ENCODE assay signal across 8 mouse cellular contexts in the genomic region with DNA sequence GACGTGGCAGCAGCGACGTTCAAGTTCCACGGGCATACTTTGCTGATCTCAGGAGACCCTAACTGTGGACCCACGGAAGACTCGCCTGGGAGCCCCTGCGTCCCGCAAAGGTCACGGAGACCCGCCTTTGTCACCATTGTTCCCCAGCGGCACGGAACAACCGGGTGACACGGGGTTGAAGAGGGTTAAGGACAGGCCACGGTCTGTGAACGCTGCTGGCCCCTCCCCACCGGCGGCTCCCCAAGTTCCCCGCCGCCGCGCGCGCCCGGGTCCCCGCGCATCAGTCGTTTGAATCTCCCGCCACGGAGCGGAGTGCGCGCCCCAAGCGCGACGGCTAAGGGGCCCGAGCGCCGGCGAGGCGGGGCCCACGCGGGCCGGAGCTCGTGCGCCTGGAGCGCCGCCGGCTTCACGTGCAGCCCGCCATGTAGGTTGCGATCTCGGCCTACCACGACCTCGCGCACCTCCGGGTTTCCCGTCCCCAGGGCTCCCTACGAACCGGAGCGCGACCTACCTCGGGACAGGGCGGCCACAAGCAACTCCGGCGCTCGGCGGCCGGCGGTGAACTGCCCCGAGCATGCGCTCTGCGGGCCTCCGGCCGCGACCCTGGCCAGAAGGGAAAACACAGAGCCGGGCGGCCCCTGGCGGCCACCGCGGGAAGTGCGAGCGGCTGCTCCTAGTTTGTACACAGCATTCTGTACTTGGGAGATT. TPM values are rescaled to one million over a fixed set of nuclear protein-coding genes. Genes with fewer than 3 reads are reported as not detected.
A peak's percentile ranks its signal among the peaks of the same experiment; 100 is the strongest.
DNase-seq lines count a peak whose midpoint lies in the region; ATAC-seq lines count a peak whose summit lies in the region.

No protein-coding gene starts in this region.

- intact Hi-C loops in gastrocnemius, postnatal 14 days (cut with DNase I; ENCODE audit: low total_unique reads) = loop anchor here (5.0 to 10.0 kb wide), 2 partner anchors 53 to 250 kb away; no protein-coding TSS in a partner anchor
- intact Hi-C loops in left cerebral cortex, postnatal 10 days (cut with DNase I) = loop anchor here (5.0 kb wide), 2 partner anchors 48 to 73 kb away; a partner anchor contains a TSS

- peak; percentile 99 for DNase-seq in adrenal gland, adult 18-20 months (ENCODE audit: low spot score in 2 of 2)
- DNase-seq in embryo, embryonic 10.5 days (ENCODE audit: low spot score) = peak; percentile 95
- peak; percentile 94 for DNase-seq in gastrocnemius, postnatal 14 days
- peak; percentile 91 to 94 for DNase-seq in left cerebral cortex, postnatal 10 days (ENCODE audit: extremely low spot score in 1 of 2, low spot score in 2 of 2)
- DNase-seq in right cerebral cortex, postnatal 10 days (ENCODE audit: low spot score in 2 of 2) = peak; percentile 93 to 95
- peak; percentile 99 for DNase-seq in urinary bladder, postnatal 25 days (ENCODE audit: low spot score)

- peak; percentile 90 for ATAC-seq in inflammation-experienced regulatory T-cells, adult 6 months
- ATAC-seq in megakaryocyte progenitor cell, adult 5-6 weeks (replicated peaks; ENCODE audit: poor library complexity) = peak; percentile 70

RNA-seq across cellular contexts. Expression of a gene that starts 8.1 kb away (rescaled TPM):
- total RNA-seq in adrenal gland, adult 18-20 months (2021) = 10 to 100 TPM; 15.4 to 15.6 TPM
- 1 to 10 TPM; 7.5 to 9.1 TPM for total RNA-seq in gastrocnemius, postnatal 14 days (2021)
- polyA plus RNA-seq in inflammation-experienced regulatory T-cells, adult 6 months (2017; shearing (Covaris generic)) = 10 to 100 TPM; 13.4 to 26.0 (median 15.0) TPM
- total RNA-seq in left cerebral cortex, postnatal 10 days (2021) = 10 to 100 TPM; 14.7 to 14.9 TPM
- 24.2 and 26.8 TPM in 2 replicates for total RNA-seq in megakaryocyte progenitor cell, adult 5-6 weeks (2015)
- 44.1 and 46.9 TPM in 2 replicates for total RNA-seq in megakaryocyte progenitor cell, adult 5-6 weeks (2017)

RNA-seq across cellular contexts. Expression of a gene that starts 16.0 kb away (rescaled TPM):
- 10 to 100 TPM; 27.1 to 32.9 TPM for total RNA-seq in adrenal gland, adult 18-20 months (2021)
- total RNA-seq in gastrocnemius, postnatal 14 days (2021) = 10 to 100 TPM; 12.9 to 13.9 TPM
- 10 to 100 TPM; 37.5 to 45.9 (median 37.7) TPM for polyA plus RNA-seq in inflammation-experienced regulatory T-cells, adult 6 months (2017; shearing (Covaris generic))
- 10 to 100 TPM; 24.6 TPM for total RNA-seq in left cerebral cortex, postnatal 10 days (2021)
- total RNA-seq in megakaryocyte progenitor cell, adult 5-6 weeks (2015) = 32.2 and 45.6 TPM in 2 replicates
- total RNA-seq in megakaryocyte progenitor cell, adult 5-6 weeks (2017) = 34.4 and 43.4 TPM in 2 replicates

RNA-seq across cellular contexts. Expression of a gene that starts 42.1 kb away (rescaled TPM):
- 1 to 10 TPM; 1.4 to 1.6 TPM for total RNA-seq in adrenal gland, adult 18-20 months (2021)
- total RNA-seq in gastrocnemius, postnatal 14 days (2021) = under 1 TPM in 1 of 2 experiments, not detected in 1; 0.94 TPM
- polyA plus RNA-seq in inflammation-experienced regulatory T-cells, adult 6 months (2017; shearing (Covaris generic)) = under 1 TPM in 1 of 3 experiments, not detected in 2; 0.46 TPM
- total RNA-seq in left cerebral cortex, postnatal 10 days (2021) = 1 to 10 TPM in 1 of 2 experiments, under 1 TPM in 1; 0.79 to 1.3 TPM
- total RNA-seq in megakaryocyte progenitor cell, adult 5-6 weeks (2015) = not detected in 2 replicates
- total RNA-seq in megakaryocyte progenitor cell, adult 5-6 weeks (2017) = 1.0 and 1.3 TPM in 2 replicates

Comparison
In these comparisons a context has a peak if more than half of its experiments do, and no peak if none do; other contexts are left out.
1. Peak in every context shown above with its lines: DNase-seq and ATAC-seq.